Mouse (Mus musculus): ENCODE results near the gene Ppp2r2d.
A peak's percentile ranks its signal among the peaks of the same experiment; 100 is the strongest.

Ppp2r2d gene

DNA sequence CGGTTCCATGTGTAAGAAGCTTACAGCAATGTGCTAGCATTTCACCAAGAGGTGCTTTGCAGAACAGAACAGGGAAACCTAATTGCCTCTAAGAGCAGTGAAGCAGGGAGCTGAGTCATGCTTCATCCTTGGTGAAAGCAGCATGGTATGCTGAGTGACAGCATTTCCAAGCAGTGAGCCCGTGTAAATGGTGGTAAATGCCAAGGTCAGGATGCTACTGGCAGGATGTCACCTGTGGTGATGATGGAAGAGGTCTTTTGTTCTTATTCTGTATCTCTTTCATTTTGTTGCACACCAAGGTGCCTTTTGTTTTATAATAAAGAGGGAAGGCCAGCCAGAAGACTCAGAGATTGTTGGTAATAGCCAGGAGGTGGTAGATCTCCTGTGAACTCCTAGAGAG, 10.8 kb downstream of the Ppp2r2d start:
- DNase-seq (ENCODE audit: low read depth, low spot score) = no peak

DNA sequence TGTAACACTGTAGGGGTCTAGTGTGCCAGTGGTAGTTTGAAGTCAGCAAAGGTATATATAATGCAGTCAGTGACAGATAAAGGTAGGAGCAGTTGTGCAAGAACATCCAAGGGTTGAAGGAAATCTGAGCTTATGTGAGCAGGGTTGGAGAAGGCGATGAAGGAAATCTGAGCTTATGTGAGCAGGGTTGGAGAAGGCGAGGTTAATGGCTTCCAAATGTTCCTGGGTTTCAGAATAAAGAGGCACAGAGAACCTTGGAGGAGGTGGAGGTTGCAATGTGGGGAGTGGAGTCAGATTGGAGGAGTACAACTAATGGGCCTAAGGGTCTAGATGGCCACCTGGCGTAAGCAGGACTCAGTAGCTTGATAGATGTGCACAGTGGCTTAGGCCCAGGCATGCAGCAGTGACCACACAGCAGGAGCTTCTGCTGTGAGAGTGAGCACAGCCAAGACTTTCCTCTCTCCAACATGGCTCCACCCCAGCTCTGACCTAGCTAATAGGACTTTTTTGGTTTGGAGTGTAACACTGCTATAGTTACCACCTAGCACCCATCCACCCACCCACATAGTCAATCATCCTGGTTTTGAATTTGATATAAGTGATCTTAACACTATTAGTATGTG, 18.2 kb downstream of the Ppp2r2d start:
- DNase-seq (ENCODE audit: low read depth, low spot score) = no peak

DNA sequence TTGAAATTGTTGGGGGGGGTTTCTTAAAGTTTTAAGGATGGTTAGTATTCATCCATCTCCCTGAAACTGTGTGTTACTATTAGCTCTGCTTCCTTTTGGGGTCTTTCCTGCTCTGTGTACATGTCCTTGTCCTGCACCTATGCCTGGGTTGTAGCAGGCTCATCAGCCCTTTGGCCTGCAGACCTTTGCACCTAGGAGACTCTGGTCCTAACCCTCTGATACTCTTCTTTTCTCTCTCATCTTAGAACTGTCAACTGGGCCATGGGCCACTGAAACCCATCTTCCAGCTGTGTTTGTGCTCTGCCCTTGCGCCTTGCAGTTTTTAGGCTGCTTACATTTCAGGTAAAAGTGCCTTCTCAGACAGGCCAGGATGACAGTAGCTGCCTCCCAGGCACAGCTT, 18.9 kb downstream of the Ppp2r2d start:
- no peak for DNase-seq (ENCODE audit: low read depth, low spot score)

DNA sequence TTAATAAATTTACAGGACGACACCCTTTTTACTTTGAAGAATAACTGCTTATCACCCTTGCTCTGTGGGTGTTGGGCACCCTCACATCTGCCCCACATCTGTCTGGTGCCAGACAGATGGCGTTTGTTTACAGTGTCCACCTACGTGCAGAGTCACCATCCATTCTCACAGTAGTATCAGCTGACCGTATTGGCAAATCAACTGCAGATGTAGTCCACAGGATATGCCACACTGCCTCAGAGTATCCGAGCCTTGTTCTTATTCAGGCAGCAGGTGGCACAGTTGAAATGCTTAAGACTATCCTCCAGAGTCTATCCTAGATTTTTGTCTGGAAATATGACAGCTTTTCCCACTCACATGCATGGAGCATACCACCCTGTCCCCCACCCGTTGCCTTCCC, 21.4 kb downstream of the Ppp2r2d start:
- DNase-seq (ENCODE audit: low read depth, low spot score) = no peak

DNA sequence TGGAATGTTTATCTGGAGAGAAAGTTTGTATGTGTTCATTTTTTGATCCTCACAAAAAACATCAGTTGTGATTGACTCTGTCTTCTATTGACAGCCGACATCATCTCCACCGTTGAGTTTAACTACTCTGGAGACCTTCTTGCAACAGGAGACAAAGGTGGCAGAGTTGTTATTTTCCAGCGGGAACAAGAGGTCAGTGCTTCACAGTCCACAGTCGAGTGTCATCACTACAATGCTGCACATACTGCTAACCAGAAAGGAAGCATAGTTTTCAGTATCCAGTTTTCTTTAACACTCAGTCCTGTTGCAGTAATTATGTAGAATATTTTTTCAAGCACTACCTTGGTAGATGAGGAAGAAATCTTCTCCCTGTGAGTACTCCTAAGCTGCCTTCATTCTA, 22.4 kb downstream of the Ppp2r2d start:
- no peak for DNase-seq (ENCODE audit: low read depth, low spot score)

DNA sequence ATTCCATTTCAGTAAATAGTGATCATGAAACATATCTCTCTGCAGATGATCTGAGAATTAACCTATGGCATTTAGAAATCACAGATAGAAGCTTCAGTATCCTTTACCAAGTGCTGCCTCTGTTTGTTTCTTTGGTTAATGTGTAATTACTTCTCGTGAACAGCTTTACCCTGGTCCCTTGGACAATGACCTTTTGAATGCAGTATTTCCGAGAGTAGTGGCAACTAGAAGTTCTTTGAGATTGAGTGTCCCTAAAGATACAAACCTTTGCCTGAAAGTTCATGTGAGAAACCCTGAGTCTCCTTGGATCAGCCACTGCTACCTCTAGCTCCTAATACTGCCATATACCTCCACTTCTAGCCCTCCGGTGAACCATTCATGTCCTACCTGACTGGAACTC, 27.1 kb downstream of the Ppp2r2d start:
- no peak for DNase-seq (ENCODE audit: low read depth, low spot score)

DNA sequence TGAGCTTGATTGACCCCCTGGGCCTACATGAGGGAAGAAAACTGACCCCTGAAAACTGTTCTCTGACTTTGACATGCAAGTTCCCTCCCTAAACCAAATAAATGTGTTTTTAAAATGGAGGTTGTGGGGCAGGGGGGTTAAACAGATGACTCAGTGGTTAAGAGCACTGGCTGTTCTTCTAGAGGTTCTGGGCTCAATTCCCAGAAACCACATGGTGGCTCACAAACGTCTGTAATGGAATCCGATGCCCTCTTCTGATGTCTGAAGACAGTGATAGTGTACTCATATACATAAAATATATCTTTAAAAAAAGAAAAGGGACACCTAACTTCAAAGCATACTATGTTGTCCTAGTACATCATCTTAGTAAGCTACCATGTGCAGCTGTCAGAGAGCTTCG, 29.2 kb downstream of the Ppp2r2d start:
- DNase-seq (ENCODE audit: low read depth, low spot score) = no peak

DNA sequence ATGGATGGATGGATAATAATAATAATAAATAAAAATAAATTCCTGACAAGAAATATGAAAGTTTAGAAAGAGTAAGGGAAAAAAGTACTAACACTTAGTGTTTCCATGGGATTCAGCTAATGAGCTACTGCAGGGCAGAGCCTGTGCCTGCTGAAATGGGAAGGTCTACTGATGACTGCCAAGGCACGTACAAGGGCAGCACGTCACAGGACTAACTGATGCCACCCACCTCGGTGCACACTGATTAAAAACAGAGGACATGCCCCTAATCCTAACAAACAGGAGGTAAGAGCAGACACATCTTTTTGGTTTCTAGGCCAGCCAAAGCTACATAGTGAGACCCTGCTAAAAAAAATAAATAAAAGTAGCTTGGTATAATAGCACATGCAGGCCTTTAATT, 37.8 kb downstream of the Ppp2r2d start:
- no peak for DNase-seq (ENCODE audit: low read depth, low spot score)

DNA sequence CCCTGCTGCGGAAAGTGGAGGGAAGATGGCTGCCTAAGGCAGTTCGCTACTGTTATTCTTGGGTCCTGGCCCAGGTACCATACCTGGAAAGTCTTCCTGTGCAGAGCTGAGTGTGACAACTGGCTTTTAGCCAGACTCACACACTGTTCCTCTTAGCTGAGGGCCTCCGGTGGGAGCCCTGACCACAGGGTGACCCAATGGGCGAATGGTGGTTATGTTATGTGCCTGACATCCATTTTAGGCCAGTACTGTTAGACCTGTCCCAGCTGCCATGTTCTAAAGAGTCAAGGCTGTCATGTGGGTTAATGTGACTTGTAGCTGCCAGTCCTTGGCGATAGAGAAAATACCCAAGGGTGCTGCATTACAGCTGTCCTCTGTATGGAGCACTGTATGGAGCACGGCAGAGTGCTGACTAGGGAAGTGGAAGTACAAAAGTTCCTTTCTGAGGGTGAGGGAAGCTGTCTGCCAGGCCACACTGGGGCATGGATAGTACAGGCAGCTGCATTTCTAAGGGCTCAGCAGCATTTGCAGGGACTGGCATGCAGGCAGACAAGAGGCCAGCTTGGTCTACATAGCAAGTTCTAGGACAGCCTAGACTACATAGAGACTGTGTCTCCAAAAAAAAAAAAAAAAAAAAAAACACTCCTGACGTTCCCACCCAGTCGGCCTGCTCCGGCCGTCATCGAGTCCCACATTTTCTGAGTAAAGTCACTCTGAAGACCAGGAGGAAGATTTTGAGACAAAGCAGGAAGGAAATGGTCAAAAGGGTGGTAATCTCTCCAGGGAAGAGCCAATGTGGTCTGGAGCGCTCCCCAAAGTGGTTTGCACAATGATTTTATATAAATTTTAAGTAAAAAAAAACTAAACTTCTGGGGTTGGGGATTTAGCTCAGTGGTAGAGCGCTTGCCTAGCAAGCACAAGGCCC, 39.7 kb downstream of the Ppp2r2d start:
- DNase-seq (ENCODE audit: low read depth, low spot score) = no peak

DNA sequence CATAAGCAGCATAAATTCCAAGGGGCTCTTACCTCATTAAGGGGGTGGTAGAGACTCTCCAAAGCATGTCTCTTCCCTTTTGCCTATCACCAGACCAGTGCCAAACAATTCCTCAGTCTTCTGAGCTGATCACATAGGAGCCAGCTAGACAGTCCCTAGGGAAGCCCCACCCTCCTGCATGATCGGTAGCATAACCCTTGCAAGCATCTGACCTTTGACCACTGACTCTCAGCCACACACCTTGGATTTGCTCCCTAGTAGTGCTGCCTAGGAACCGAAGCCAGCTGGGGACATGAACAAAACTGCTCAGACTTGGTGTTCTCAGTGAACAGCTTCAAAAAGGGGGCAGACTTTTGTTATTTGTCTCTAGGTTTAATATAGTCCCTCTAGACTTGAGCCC, 52.2 kb downstream of the Ppp2r2d start:
- DNase-seq (ENCODE audit: low read depth, low spot score) = no peak

DNA sequence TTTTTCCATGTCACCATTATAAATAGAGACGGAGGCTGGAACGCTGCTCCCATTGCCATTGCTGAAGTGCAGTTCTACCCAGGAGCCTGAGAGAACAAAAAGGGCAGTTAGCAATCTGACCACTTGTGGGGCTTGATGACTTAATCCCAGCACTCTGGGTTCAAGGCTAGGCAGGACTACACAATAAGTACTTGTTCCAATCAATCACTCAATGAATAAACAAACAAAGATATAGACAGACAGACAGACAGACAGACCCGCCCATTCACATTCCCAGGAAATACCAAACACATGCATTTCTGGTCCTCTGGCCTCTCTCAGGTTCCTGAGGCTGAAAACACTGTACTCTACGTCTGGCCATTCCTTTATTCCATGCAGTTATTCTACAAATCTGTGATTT, 52.9 kb downstream of the Ppp2r2d start:
- no peak for DNase-seq (ENCODE audit: low read depth, low spot score)

DNA sequence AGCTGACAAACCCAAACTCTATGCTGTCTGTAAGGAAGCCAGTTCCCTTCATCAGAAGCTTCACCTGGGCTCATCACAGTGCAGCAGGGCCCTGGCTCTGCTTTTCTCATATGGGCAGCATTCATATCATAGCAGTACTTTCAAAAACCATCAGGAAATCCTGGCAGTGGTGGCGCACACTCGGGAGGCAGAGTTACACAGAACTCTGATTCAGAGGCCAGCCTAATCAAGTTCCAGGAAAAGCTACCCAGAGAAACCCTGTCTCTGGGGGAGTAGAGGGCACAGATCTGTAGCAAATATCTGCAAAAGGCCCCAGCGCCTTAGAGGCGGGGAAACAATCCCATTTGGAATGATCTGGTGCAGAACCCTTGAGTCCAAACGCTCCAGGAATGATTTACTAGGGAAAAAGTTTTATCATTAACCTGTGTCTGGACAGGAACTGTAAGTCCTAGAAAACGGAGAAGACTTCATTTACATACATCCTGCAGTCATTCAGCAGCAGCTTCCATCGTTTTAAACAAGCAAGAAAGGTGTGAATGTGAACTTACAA, 58.1 kb downstream of the Ppp2r2d start:
- no peak for DNase-seq (ENCODE audit: low read depth, low spot score)

DNA sequence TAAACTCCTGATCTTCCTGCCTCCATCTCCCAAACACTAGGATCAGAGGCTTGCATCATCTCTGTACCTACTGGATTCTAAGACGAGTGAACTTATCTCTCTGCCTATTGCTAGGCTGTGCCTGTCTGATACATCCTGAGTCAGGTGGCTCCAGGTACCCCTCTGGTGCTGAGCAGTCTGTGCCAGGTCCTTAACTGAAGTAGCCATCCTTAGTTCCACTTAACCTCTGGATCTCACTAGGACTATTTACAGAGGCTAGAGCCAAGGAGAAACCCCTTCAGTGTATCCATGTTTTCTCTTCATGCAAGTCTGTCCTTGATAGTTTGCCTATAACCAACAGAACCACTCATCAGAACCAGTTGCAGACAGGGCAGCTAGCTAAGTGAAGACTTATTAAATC, 60.6 kb downstream of the Ppp2r2d start:
- no peak for DNase-seq (ENCODE audit: low read depth, low spot score)

DNA sequence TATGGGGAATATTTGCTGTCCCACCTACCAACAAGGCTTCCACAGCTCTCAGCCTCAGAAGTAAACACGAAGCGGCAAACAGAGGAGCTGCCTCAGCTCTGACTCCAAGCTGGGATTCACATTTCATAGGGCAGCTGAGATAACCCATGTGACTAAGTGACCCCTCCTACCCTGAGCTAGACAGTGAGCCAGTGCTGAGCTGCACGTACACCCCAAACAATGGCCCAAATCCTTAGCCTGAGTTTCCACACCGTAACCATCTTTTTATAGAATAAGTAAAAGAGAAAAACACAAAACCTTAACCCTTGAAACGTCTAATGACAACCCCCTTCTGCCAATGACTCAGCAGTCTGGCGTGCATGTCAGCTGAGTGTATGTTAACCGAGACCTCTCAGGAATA, 61.2 kb downstream of the Ppp2r2d start:
- no peak for DNase-seq (ENCODE audit: low read depth, low spot score)

DNA sequence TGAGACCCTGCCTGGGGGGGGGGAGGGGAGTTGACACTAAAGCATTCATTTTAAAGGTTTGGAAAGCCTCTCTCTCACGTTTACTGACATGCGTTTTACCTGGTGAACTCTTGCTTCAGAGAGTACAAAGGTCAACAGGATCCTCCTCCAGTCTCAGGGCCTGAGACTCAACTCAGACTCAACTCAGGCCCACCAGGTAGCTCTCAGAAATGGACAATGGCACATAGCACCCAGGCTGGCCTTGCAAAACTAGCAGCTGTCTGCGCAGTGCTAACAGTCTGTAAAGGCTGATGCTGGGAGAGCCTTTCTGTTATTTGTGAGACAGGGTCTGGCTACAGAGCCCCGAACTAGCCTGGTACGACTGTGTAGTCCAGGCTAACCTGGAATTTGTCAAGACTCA, 62.1 kb downstream of the Ppp2r2d start:
- DNase-seq (ENCODE audit: low read depth, low spot score) = no peak

DNA sequence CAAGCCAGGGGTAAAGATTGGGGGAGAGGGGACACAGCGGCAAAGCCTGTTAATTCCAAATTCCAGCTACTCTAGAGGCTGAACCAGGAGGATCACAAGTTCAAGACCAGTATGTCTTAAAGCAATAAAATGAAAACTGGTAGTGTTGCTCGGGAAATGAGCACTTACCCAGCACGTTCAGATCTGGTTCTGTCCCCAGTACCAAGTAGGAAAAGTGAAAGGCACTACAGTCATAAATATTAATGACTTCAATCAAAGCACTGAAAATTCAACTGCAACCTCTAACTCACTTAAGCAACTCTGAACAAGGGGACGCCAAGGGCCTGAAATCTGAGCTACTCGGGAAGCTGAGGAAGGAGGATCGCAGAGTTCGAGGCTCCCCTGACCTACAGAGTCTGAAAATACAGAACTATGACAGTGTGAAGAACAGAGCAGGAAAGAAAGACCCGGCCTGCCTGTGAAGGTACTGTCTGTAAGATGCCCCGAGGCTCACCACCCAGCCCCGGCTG, 62.9 kb downstream of the Ppp2r2d start:
- no peak for DNase-seq (ENCODE audit: low read depth, low spot score)

DNA sequence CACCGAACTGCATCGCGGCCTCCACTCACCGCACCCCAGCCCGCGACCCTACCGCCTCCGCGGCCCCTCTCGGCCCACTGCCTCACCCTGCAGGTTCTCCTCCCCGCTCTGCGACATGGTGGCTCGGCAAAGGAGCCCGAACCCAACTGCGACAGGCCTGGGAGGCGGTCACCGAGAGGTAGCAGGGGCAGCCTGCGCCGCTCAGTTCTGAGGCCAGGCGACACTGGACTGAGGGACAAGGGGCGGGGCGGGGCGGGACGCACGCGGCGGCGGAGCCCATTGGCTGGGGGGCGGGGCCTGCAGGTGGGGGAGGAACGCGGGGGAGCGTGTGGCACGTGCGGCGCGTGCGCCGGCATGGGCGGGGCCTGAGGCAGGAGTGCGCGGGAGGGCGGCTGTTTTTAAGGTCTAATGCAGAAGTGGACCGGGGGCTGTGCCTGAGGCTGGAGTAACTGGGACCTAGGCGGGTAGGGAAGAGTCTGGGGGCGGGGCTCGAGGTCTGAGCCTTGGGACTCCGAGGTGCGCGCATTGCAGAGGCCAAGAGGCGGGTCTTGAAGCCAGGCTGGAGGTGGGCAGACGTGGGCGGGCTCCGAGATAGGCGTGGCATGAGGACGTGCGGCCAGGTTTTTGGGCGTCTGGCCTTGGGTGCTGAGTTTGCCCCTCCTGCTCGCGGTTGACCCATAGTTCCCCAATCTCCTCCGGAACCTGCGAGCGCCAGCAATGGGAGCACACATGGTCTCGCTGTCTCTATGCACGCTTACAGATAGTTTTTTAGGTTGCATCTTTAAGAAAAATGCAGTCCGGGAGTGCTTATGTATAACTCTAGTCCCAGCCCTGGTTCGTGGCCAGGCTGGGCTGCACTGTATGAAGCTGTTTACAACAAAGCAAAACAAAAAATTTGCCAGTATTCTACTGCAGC, 63.7 kb downstream of the Ppp2r2d start, which contains the start of gene Bnip3:
TSS of gene Bnip3 (minus strand) at position 243 of the 916 bp plus-strand sequence.
- peak; percentile 71 for DNase-seq (ENCODE audit: low read depth, low spot score)

DNA sequence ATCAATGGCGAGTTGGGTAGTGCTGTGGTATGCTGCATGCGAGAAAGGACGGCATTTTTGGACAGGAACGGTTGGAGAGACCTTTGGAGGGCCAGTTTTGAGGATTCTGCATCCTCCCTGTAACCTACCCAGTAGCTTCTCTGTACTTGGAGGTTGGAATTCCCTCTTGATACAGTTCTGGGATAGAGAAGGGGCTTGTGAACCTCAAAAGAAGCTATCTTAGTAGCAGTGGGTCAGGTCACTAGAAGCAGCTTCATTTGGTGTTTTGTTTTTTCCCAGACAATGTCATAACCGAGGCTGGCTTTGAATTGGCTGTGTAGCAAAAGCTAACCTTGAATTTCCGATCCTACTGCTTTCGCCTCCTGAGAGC, 64.3 kb downstream of the Ppp2r2d start:
- no peak for DNase-seq (ENCODE audit: low read depth, low spot score)

DNA sequence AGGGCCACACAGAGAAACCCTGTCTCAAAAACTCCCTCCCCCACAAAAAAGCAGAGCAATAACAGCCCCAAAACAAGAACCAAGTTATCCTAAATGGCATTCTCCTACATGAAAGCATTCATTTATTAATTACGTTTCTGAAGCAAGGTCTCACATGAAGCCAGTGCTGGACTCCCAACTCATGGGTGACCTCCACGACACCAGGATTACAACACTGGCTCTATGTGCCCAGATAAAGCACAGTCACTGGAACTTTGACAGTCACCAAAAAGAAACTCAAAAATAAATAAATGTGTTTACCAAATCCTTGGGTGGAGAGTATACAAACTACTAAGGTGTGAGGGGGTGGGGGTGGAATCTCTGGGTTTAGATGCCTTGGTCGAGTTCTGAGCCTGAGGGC, 67.7 kb downstream of the Ppp2r2d start:
- DNase-seq (ENCODE audit: low read depth, low spot score) = no peak

DNA sequence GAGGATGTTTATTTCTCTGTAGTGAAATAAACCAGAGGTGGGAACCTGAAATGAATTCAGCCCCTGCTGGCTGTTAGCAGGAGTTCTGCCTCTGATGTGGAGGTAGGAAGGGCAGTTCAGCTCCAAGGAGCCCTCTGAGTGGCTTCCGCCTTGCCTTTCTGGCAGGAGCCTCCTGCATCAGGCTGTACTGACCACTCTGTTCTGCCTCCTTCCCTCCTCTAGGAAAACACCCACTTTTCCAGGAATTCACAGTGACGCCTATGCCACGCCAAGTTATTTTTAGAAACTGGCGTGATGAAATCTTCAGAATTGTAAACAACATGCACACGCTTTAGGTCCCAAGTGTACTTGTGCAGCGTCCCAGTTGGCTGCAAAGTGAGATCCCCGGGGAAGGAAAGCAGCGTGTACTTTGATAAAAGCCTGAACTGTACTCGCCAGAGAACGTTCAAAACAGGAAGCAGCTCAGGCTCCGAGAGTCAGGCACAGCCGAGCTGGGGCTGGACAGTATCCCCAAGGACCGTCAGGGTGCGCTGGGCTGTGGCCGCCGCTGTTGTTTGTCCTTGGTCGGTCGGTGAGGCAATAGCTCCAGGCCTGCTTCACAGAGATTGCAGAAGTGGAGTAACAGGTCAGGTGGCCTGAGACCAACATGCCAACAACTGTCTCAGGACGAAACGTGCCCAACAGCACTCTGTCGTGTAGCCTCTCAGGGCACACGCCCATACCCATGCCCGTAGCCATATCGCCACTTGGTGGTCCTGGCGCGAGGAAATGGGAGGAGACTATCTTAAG, 73.5 kb downstream of the Ppp2r2d start:
- DNase-seq (ENCODE audit: low read depth, low spot score) = no peak

DNA sequence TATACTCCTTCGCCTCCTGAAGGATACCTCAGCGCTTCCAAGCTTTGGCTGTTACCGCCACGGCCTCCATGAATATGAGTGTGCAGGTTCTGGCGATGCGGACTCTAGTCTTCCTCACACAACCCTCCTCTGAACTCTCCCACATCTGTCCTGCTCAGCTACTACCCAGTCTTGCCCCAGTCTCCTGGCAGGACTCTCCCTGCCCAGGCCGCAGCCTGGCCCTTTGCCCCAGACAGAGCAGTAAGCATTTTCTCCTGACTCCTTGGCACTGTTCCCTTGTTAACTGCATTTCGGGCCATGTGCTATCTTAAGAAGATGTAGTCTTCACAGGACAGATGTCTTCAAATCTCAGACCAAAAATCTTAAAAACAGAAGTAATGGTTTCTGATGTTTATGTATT, 75.7 kb downstream of the Ppp2r2d start:
- DNase-seq (ENCODE audit: low read depth, low spot score) = no peak
